9 mouse cellular contexts compared by ENCODE assay signal in genomic region chr9:120496691-120497090, GRCm38 (mm10). TPM values are rescaled to one million over a fixed set of nuclear protein-coding genes. Genes with fewer than 3 reads are reported as not detected.
DNase-seq lines count a peak whose midpoint lies in the region; ATAC-seq and TF ChIP-seq lines count a peak whose summit lies in the region.
"Had no signal": no experiment of that assay in that cellular context is flagged by ENCODE, and none has a peak within 500 bp of the region (broad histone marks: within the 10 kb centered on the region; RNA-seq: fewer than 3 reads in every experiment).

No protein-coding gene starts in this region.

- H3K9me3 ChIP-seq in forebrain, embryonic 10.5 days = no peaks in the 10 kb centered on the region
- H3K9me3 ChIP-seq in hindbrain, embryonic 16.5 days (ENCODE audit: control insufficient read depth, low read length) = no peaks in the 10 kb centered on the region

- TF ChIP-seq CTCF in testis, adult 2 months (IDR thresholded peaks at IDR 0.05; ENCODE audit: control insufficient read depth, insufficient read depth, insufficient replicate concordance, low read depth, low read length) = peak; percentile 53; the same call in 1 of the 2 replicates
- peak; percentile 89 for TF ChIP-seq CTCF in brain, embryonic 14.5 days (IDR thresholded peaks at IDR 0.05; ENCODE audit: borderline replicate concordance, extremely low read depth, insufficient read depth, insufficient read length)

- 14% methylated on average over 3 of the region's 3 CpGs for WGBS in forebrain, embryonic 10.5 days
- WGBS in hindbrain, embryonic 16.5 days = 7% methylated on average over 3 of the region's 3 CpGs

- no peak for TF ChIP-seq POLR2A in testis, adult 2 months (IDR thresholded peaks at IDR 0.05; ENCODE audit: control insufficient read depth, low read depth, low read length)
- TF ChIP-seq POLR2A in brain, embryonic 14.5 days (IDR thresholded peaks at IDR 0.05; ENCODE audit: borderline replicate concordance, extremely low read depth, insufficient read depth, insufficient read length, poor library complexity, severe bottlenecking) = no peak

- no peak overlapping the region for H3K27ac ChIP-seq in testis, adult 2 months (ENCODE audit: control insufficient read depth, insufficient read depth, low read depth, low read length)
- no peak overlapping the region for H3K27ac ChIP-seq in forebrain, embryonic 10.5 days
- H3K27ac ChIP-seq in hindbrain, embryonic 16.5 days (ENCODE audit: low read depth, low read length) = no peak overlapping the region

- H3K4me2 ChIP-seq in hindbrain, embryonic 16.5 days (ENCODE audit: low read length) = no peak overlapping the region

- no peak overlapping the region for H3K4me3 ChIP-seq in testis, adult 2 months (ENCODE audit: control insufficient read depth, low read depth, low read length)
- no peak overlapping the region for H3K4me3 ChIP-seq in forebrain, embryonic 10.5 days
- no peak overlapping the region for H3K4me3 ChIP-seq in hindbrain, embryonic 16.5 days (ENCODE audit: low read length)

- H3K36me3 ChIP-seq in testis, adult 2 months (ENCODE audit: control insufficient read depth, insufficient read depth, low read length) = no peaks in the 10 kb centered on the region; the same call in none of the 2 replicates
- H3K36me3 ChIP-seq in forebrain, embryonic 10.5 days (replicated peaks) = peaks cover 36% of the 10 kb centered on the region
- peaks cover 22% of the 10 kb centered on the region for H3K36me3 ChIP-seq in hindbrain, embryonic 16.5 days (ENCODE audit: control insufficient read depth, insufficient read depth, low read length)

- peak; percentile 29; the same call in 1 of the 2 replicates for ATAC-seq in hindbrain, embryonic 16.5 days

- intact Hi-C loops in left cerebral cortex, postnatal 36 days (cut with DNase I) = loop anchor here (1.0 to 5.0 kb wide), 3 partner anchors 62 to 354 kb away; partner anchors contain the start of gene Rpl14

- no peak for DNase-seq in testis, postnatal 14 days (ENCODE audit: low spot score)
- DNase-seq in brain, embryonic 14.5 days (ENCODE audit: low read depth) = peak; percentile 90
- DNase-seq in forebrain, embryonic 10.5 days (ENCODE audit: extremely low spot score, low spot score) = peak; percentile 73
- peak; percentile 57 to 69 for DNase-seq in left cerebral cortex, postnatal 36 days (ENCODE audit: low spot score in 2 of 2)
- peak; percentile 55 to 65 for DNase-seq in natural killer cell, adult 2 months (ENCODE audit: low spot score in 2 of 2)
- peak; percentile 64 for DNase-seq in thymus, postnatal 25 days

- H3K9ac ChIP-seq in hindbrain, embryonic 16.5 days (ENCODE audit: low read depth, low read length) = no peak overlapping the region

- H3K27me3 ChIP-seq in testis, adult 2 months (ENCODE audit: control insufficient read depth, insufficient read depth, low read length) = no peaks in the 10 kb centered on the region
- H3K27me3 ChIP-seq in forebrain, embryonic 10.5 days (ENCODE audit: poor library complexity, severe bottlenecking) = no peaks in the 10 kb centered on the region
- H3K27me3 ChIP-seq in hindbrain, embryonic 16.5 days (replicated peaks; ENCODE audit: control insufficient read depth, insufficient read depth, low read length) = no peaks in the 10 kb centered on the region

- peaks cover 2% of the 10 kb centered on the region for H3K4me1 ChIP-seq in testis, adult 2 months (ENCODE audit: control insufficient read depth, insufficient read depth, low read length)
- H3K4me1 ChIP-seq in forebrain, embryonic 10.5 days = peaks cover 23% of the 10 kb centered on the region
- peaks cover 13% of the 10 kb centered on the region for H3K4me1 ChIP-seq in hindbrain, embryonic 16.5 days (ENCODE audit: control insufficient read depth, insufficient read depth, low read depth, low read length)

RNA-seq across cellular contexts. Expression of gene Eif1b, which starts 4.7 kb away (rescaled TPM):
- polyA plus RNA-seq in testis, adult 2 months (2012; rRNA removed) = 105 and 115 TPM in 2 replicates
- 156 and 199 TPM in 2 replicates for polyA plus RNA-seq in brain, embryonic 14.5 days (2012; rRNA removed)
- 272 TPM in 2 replicates for polyA plus RNA-seq in forebrain, embryonic 10.5 days (2016; fragmentation: Nextera tagmentation; extraction: Ambion mirVana)
- 292 and 300 TPM in 2 replicates for polyA plus RNA-seq in hindbrain, embryonic 16.5 days (2015; fragmentation: Nextera tagmentation; extraction: Ambion mirVana)
- total RNA-seq in left cerebral cortex, postnatal 36 days (2021) = 100 to 1,000 TPM; 149 to 162 TPM

RNA-seq across cellular contexts. Expression of gene Entpd3, which starts 42.9 kb away (rescaled TPM):
- polyA plus RNA-seq in testis, adult 2 months (2012; rRNA removed) = 0.06 and 0.19 TPM in 2 replicates
- polyA plus RNA-seq in brain, embryonic 14.5 days (2012; rRNA removed) = 3.1 and 3.9 TPM in 2 replicates
- polyA plus RNA-seq in forebrain, embryonic 10.5 days (2016; fragmentation: Nextera tagmentation; extraction: Ambion mirVana) = 0.16 and 0.33 TPM in 2 replicates
- 4.5 and 4.7 TPM in 2 replicates for polyA plus RNA-seq in hindbrain, embryonic 16.5 days (2015; fragmentation: Nextera tagmentation; extraction: Ambion mirVana)
- 1 to 10 TPM; 5.6 to 8.0 TPM for total RNA-seq in left cerebral cortex, postnatal 36 days (2021)
- total RNA-seq: gastrocnemius, postnatal 4 days had no signal
